Mouse (Mus musculus): Measurements from ENCODE around the gene Ikzf1. TPM values are rescaled to one million over a fixed set of nuclear protein-coding genes. Genes with fewer than 3 reads are reported as not detected.

The Ikzf1 gene
- total and polyA plus RNA-seq, 3 experiments: 1.8 to 3.7 (median 2.0) TPM

GRCm38 (mm10) chr11:11737562-11737961, 52.8 kb downstream of the Ikzf1 start:
- Histone ChIP-seq H3K27me3 (ENCODE audit: control insufficient read depth, insufficient read depth, low read length) (no peaks in the 10 kb centered on the region), H3K36me3 (ENCODE audit: control insufficient read depth, insufficient read depth, low read length) (no peaks in the 10 kb centered on the region), H3K9ac (ENCODE audit: low read depth, low read length) (no peak overlapping the region), H3K79me2 (replicated peaks; ENCODE audit: control insufficient read depth, insufficient read depth, low read length) (no peaks in the 10 kb centered on the region), H3K4me3 (no peak overlapping the region), H3K4me1 (ENCODE audit: control insufficient read depth, insufficient read depth, low read length) (no peaks in the 10 kb centered on the region), H3K27ac (no peak overlapping the region)
- 47% methylated on average over 2 of the region's 2 CpGs for WGBS
- intact Hi-C loops (cut with DNase I): no loop called here
- TF ChIP-seq CTCF (IDR thresholded peaks at IDR 0.05): no peak
- TF ChIP-seq POLR2A (IDR thresholded peaks at IDR 0.05; ENCODE audit: insufficient read depth, low read depth, low read length): no peak
- no peak for TF ChIP-seq EP300 (IDR thresholded peaks at IDR 0.05; ENCODE audit: insufficient read depth, low read depth, low read length)
- DNase-seq: no peak

- TF ChIP-seq POLR2A (IDR thresholded peaks at IDR 0.05; ENCODE audit: insufficient read depth, low read depth, low read length) (no peak), CTCF (IDR thresholded peaks at IDR 0.05) (no peak), EP300 (IDR thresholded peaks at IDR 0.05; ENCODE audit: insufficient read depth, low read depth, low read length) (no peak)
- Histone ChIP-seq H3K9ac (ENCODE audit: low read depth, low read length) (no peak overlapping the region), H3K79me2 (replicated peaks; ENCODE audit: control insufficient read depth, insufficient read depth, low read length) (no peaks in the 10 kb centered on the region), H3K27ac (no peak overlapping the region), H3K36me3 (ENCODE audit: control insufficient read depth, insufficient read depth, low read length) (no peaks in the 10 kb centered on the region), H3K4me3 (no peak overlapping the region), H3K4me1 (ENCODE audit: control insufficient read depth, insufficient read depth, low read length) (no peaks in the 10 kb centered on the region), H3K27me3 (ENCODE audit: control insufficient read depth, insufficient read depth, low read length) (no peaks in the 10 kb centered on the region)
- WGBS: 76% methylated on average over 3 of the region's 3 CpGs
- DNase-seq: no peak
- intact Hi-C loops (cut with DNase I): no loop called here
Observed at GRCm38 (mm10) chr11:11739054-11739453, 54.3 kb downstream of the Ikzf1 start.

- TF ChIP-seq POLR2A (IDR thresholded peaks at IDR 0.05; ENCODE audit: insufficient read depth, low read depth, low read length): no peak
- TF ChIP-seq EP300 (IDR thresholded peaks at IDR 0.05; ENCODE audit: insufficient read depth, low read depth, low read length): no peak
- TF ChIP-seq CTCF (IDR thresholded peaks at IDR 0.05): no peak
- DNase-seq: no peak
- intact Hi-C loops (cut with DNase I): no loop called here
Observed at GRCm38 (mm10) chr11:11740603-11741002, 55.8 kb downstream of the Ikzf1 start.

GRCm38 (mm10) chr11:11741574-11741973, 56.8 kb downstream of the Ikzf1 start:
- TF ChIP-seq POLR2A (IDR thresholded peaks at IDR 0.05; ENCODE audit: insufficient read depth, low read depth, low read length) (no peak), CTCF (IDR thresholded peaks at IDR 0.05) (no peak), EP300 (IDR thresholded peaks at IDR 0.05; ENCODE audit: insufficient read depth, low read depth, low read length) (no peak)
- no peak overlapping the region for H3K27ac ChIP-seq
- H3K4me3 ChIP-seq: no peak overlapping the region
- DNase-seq: no peak
- WGBS: 76% methylated on average over 5 of the region's 5 CpGs
- no peaks in the 10 kb centered on the region for H3K36me3 ChIP-seq (ENCODE audit: control insufficient read depth, insufficient read depth, low read length)
- H3K27me3 ChIP-seq (ENCODE audit: control insufficient read depth, insufficient read depth, low read length): no peaks in the 10 kb centered on the region
- no peaks in the 10 kb centered on the region for H3K4me1 ChIP-seq (ENCODE audit: control insufficient read depth, insufficient read depth, low read length)
- no peaks in the 10 kb centered on the region for H3K79me2 ChIP-seq (replicated peaks; ENCODE audit: control insufficient read depth, insufficient read depth, low read length)
- H3K9ac ChIP-seq (ENCODE audit: low read depth, low read length): no peak overlapping the region
- intact Hi-C loops (cut with DNase I): no loop called here

More at GRCm38 (mm10) chr11:11740603-11741002, 55.8 kb downstream of the Ikzf1 start:
- Histone ChIP-seq H3K27ac (no peak overlapping the region), H3K4me3 (no peak overlapping the region), H3K9ac (ENCODE audit: low read depth, low read length) (no peak overlapping the region), H3K36me3 (ENCODE audit: control insufficient read depth, insufficient read depth, low read length) (no peaks in the 10 kb centered on the region), H3K79me2 (replicated peaks; ENCODE audit: control insufficient read depth, insufficient read depth, low read length) (no peaks in the 10 kb centered on the region), H3K27me3 (ENCODE audit: control insufficient read depth, insufficient read depth, low read length) (no peaks in the 10 kb centered on the region), H3K4me1 (ENCODE audit: control insufficient read depth, insufficient read depth, low read length) (no peaks in the 10 kb centered on the region)
- WGBS: 66% methylated on average over 5 of the region's 5 CpGs

- H3K4me1 ChIP-seq (ENCODE audit: control insufficient read depth, insufficient read depth, low read length): no peaks in the 10 kb centered on the region
- DNase-seq: no peak
- WGBS: 18% methylated on average over 2 of the region's 2 CpGs
- no peak overlapping the region for H3K27ac ChIP-seq
- H3K4me3 ChIP-seq: no peak overlapping the region
- no peaks in the 10 kb centered on the region for H3K79me2 ChIP-seq (replicated peaks; ENCODE audit: control insufficient read depth, insufficient read depth, low read length)
- H3K27me3 ChIP-seq (ENCODE audit: control insufficient read depth, insufficient read depth, low read length): no peaks in the 10 kb centered on the region
- no peak overlapping the region for H3K9ac ChIP-seq (ENCODE audit: low read depth, low read length)
- H3K36me3 ChIP-seq (ENCODE audit: control insufficient read depth, insufficient read depth, low read length): no peaks in the 10 kb centered on the region
- intact Hi-C loops (cut with DNase I): loop anchor here (2.0 kb wide), 1 partner anchor 186 kb away; no protein-coding TSS in a partner anchor
- no peak for TF ChIP-seq EP300 (IDR thresholded peaks at IDR 0.05; ENCODE audit: insufficient read depth, low read depth, low read length)
- TF ChIP-seq CTCF (IDR thresholded peaks at IDR 0.05): peak; percentile 64
Observed at GRCm38 (mm10) chr11:11742626-11743025, 57.8 kb downstream of the Ikzf1 start.

GRCm38 (mm10) chr11:11744222-11744621, 59.4 kb downstream of the Ikzf1 start:
- intact Hi-C loops (cut with DNase I): no loop called here
- 38% methylated on average over 1 of the region's 1 CpGs for WGBS
- no peak for DNase-seq

More at GRCm38 (mm10) chr11:11744222-11744621, 59.4 kb downstream of the Ikzf1 start:
- Histone ChIP-seq H3K27me3 (ENCODE audit: control insufficient read depth, insufficient read depth, low read length) (no peaks in the 10 kb centered on the region), H3K79me2 (replicated peaks; ENCODE audit: control insufficient read depth, insufficient read depth, low read length) (no peaks in the 10 kb centered on the region), H3K4me3 (no peak overlapping the region), H3K4me1 (ENCODE audit: control insufficient read depth, insufficient read depth, low read length) (no peaks in the 10 kb centered on the region), H3K36me3 (ENCODE audit: control insufficient read depth, insufficient read depth, low read length) (no peaks in the 10 kb centered on the region), H3K9ac (ENCODE audit: low read depth, low read length) (no peak overlapping the region), H3K27ac (no peak overlapping the region)
- TF ChIP-seq CTCF (IDR thresholded peaks at IDR 0.05) (no peak), POLR2A (IDR thresholded peaks at IDR 0.05; ENCODE audit: insufficient read depth, low read depth, low read length) (no peak), EP300 (IDR thresholded peaks at IDR 0.05; ENCODE audit: insufficient read depth, low read depth, low read length) (no peak)
